Mouse (Mus musculus) liver, embryonic 13.5 days (tissue): Measurements from ENCODE around the gene Lgi4. TPM values are rescaled to one million over a fixed set of nuclear protein-coding genes. Genes with fewer than 3 reads are reported as not detected.

Experiments
- ATAC-seq: fragments of 200-750 bp; cut with Nextera tagmentation; 2 replicates; pipeline ENCODE4 v1.8.0; 2017; ENCODE audit warnings: low read depth, mild to moderate bottlenecking, moderate number of reproducible peaks, moderate library complexity
- DNase-seq: peaks from one replicate; pipeline ENCODE4 v3.0.0; 2022
- H3K27ac ChIP-seq: fragments of 300-500 bp; sonication (generic); 2 replicates; pipeline ENCODE4 v1.5.1; 2015; ENCODE audit warnings: moderate library complexity, mild to moderate bottlenecking, inconsistent platforms
- H3K27me3 ChIP-seq: fragments of 300-500 bp; sonication (generic); 2 replicates; pipeline ENCODE4 v1.6.1; 2015; ENCODE audit warnings: mild to moderate bottlenecking, inconsistent platforms
- H3K36me3 ChIP-seq: fragments of 300-500 bp; sonication (generic); 2 replicates; pipeline ENCODE4 v1.6.1; 2015; ENCODE audit warnings: mild to moderate bottlenecking, inconsistent platforms
- H3K4me1 ChIP-seq: fragments of 300-500 bp; sonication (generic); replicated peaks from 2 replicates; pipeline ENCODE4 v1.6.1; 2015; ENCODE audit warnings: inconsistent platforms
- H3K4me2 ChIP-seq: fragments of 300-500 bp; sonication (generic); 2 replicates; pipeline ENCODE4 v1.6.1; 2015; ENCODE audit warnings: inconsistent platforms, mild to moderate bottlenecking, moderate library complexity
- H3K4me3 ChIP-seq: fragments of 300-500 bp; sonication (generic); replicated peaks from 2 replicates; pipeline ENCODE4 v1.5.1; 2015; ENCODE audit warnings: mild to moderate bottlenecking, inconsistent platforms
- H3K9ac ChIP-seq: fragments of 300-500 bp; sonication (generic); 2 replicates; pipeline ENCODE4 v1.6.1; 2015; ENCODE audit warnings: mild to moderate bottlenecking, inconsistent platforms
- H3K9me3 ChIP-seq: fragments of 300-500 bp; sonication (generic); replicated peaks from 2 replicates; pipeline ENCODE4 v1.6.1; 2016; ENCODE audit warnings: inconsistent platforms
- WGBS: fragments of 180-500 bp; shearing (Covaris S2); methylation state at CpG from one replicate; pipeline ENCODE4 v1.1.7; 2015; ENCODE audit not compliant: insufficient replicate concordance; 5-methylcytosine and 5-hydroxymethylcytosine counted together
- polyA plus RNA-seq: library from polyadenylated mRNA; unstranded; fragments of >200 nt; fragmentation: Nextera tagmentation; extraction: Ambion mirVana; gene quantifications from 2 replicates; pipeline ENCODE4 v1.2.1, GENCODE M21; 2015

Lgi4 gene
- polyA plus RNA-seq, 1 experiment from 2014 or later: 0.13 TPM

GRCm38 (mm10) chr7:31052251-31052635, 6.9 kb upstream of the Lgi4 start:
- Histone ChIP-seq H3K27me3 (peaks cover 53% of the 10 kb centered on the region), H3K27ac (no peak overlapping the region), H3K36me3 (no peaks in the 10 kb centered on the region), H3K4me2 (peak overlapping the region; percentile 38), H3K4me1 (peaks cover 41% of the 10 kb centered on the region), H3K4me3 (no peak overlapping the region; the same call in none of the 2 replicates), H3K9ac (no peak overlapping the region), H3K9me3 (no peaks in the 10 kb centered on the region)
- WGBS: 4% methylated on average over 22 of the region's 22 CpGs
- ATAC-seq: no peak
- no peak for DNase-seq

GRCm38 (mm10) chr7:31052636-31053434, 6.3 kb upstream of the Lgi4 start:
- Histone ChIP-seq H3K36me3 (no peaks in the 10 kb centered on the region), H3K27me3 (peaks cover 51% of the 10 kb centered on the region), H3K4me1 (peaks cover 41% of the 10 kb centered on the region), H3K27ac (no peak overlapping the region), H3K9ac (no peak overlapping the region), H3K4me3 (peak overlapping the region; percentile 23; the same call in 1 of the 2 replicates), H3K4me2 (peak overlapping the region; percentile 38), H3K9me3 (no peaks in the 10 kb centered on the region)
- DNase-seq: no peak
- 0 out of 2 replicates have a peak, but pooled peaks have one; percentile 11 for ATAC-seq
- 2% methylated on average over 34 of the region's 34 CpGs for WGBS

- H3K27ac ChIP-seq: no peak overlapping the region
- H3K4me1 ChIP-seq: peaks cover 41% of the 10 kb centered on the region
- peaks cover 51% of the 10 kb centered on the region for H3K27me3 ChIP-seq
- DNase-seq (no peak), ATAC-seq (no peak)
- no peak overlapping the region for H3K9ac ChIP-seq
- 0 out of 2 replicates have a peak overlapping the region, but pooled peaks have one; percentile 25 for H3K4me2 ChIP-seq
- no peaks in the 10 kb centered on the region for H3K9me3 ChIP-seq
- no peak overlapping the region for H3K4me3 ChIP-seq
- H3K36me3 ChIP-seq: no peaks in the 10 kb centered on the region
- 43% methylated on average over 10 of the region's 10 CpGs for WGBS
Measured at GRCm38 (mm10) chr7:31053882-31054447, 5.2 kb upstream of the Lgi4 start.

- 53% methylated on average over 11 of the region's 11 CpGs for WGBS
- ATAC-seq (peak; percentile 5; the same call in 1 of the 2 replicates), DNase-seq (no peak)
- Histone ChIP-seq H3K27me3 (peaks cover 44% of the 10 kb centered on the region), H3K4me2 (peak overlapping the region; percentile 25), H3K9me3 (no peaks in the 10 kb centered on the region), H3K4me3 (0 out of 2 replicates have a peak overlapping the region, but pooled peaks have one; percentile 1), H3K27ac (peak overlapping the region; percentile 71), H3K4me1 (peaks cover 40% of the 10 kb centered on the region), H3K36me3 (no peaks in the 10 kb centered on the region), H3K9ac (peak overlapping the region; percentile 0; the same call in 1 of the 2 replicates)
Measured at GRCm38 (mm10) chr7:31054661-31055320, 4.4 kb upstream of the Lgi4 start.

DNA sequence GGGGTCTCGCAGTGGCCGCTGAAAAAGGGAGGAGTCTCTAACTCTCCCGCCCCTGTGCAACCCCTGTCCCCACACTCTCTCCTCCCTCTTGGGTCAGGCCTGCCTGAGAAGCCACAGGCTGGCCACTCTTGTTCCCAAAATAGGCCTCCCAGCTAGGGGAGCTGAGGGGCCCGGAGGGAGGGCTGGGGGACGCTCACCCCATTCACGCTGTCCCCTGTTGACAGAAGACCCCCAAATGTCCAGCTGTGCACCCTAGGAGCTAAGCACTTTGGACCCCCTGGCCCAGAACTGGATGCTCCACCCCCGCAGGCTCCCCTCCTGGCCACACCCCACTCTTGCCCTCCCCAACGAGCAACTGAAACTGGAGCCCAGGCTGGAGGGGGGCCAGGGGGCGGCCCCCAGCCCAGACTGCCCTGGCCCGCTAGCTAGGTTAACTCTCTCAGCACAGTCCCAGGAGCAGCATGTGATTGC, 3.8 kb upstream of the Lgi4 start:
- peak overlapping the region; percentile 71 for H3K27ac ChIP-seq

DNA sequence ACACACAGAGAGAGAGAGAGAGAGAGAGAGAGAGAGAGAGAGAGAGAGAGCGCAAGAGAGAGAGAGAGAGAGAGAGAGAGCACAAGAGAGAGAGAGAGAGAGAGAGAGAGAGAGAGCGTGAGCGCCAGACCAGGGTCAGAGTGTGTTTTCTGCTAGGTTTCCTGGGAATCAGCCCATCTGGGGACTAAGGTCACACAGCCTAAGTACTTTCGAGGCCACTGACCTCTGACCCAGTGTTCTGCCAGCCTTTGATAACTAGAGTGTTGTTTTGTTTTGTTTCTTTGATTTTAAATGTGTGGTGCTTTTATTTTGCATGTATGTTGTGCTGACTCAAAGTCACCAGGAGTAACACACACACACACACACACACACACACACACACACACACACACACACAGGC, 3.3 kb upstream of the Lgi4 start:
- no peaks in the 10 kb centered on the region for H3K36me3 ChIP-seq
- H3K9ac ChIP-seq: no peak overlapping the region
- no peak for DNase-seq
- 70% methylated on average over 3 of the region's 4 CpGs for WGBS
- H3K4me2 ChIP-seq: no peak overlapping the region
- H3K27ac ChIP-seq: peak overlapping the region; percentile 71
- no peaks in the 10 kb centered on the region for H3K9me3 ChIP-seq
- H3K4me1 ChIP-seq: peaks cover 36% of the 10 kb centered on the region
- peak; percentile 49 for ATAC-seq
- H3K27me3 ChIP-seq: peaks cover 33% of the 10 kb centered on the region
- H3K4me3 ChIP-seq: no peak overlapping the region

More for the DNA sequence above, 3.8 kb upstream of the Lgi4 start:
- ATAC-seq (peak; percentile 73), DNase-seq (peak; percentile 15)
- H3K36me3 ChIP-seq: no peaks in the 10 kb centered on the region
- peaks cover 36% of the 10 kb centered on the region for H3K4me1 ChIP-seq
- H3K9ac ChIP-seq: no peak overlapping the region
- peak overlapping the region; percentile 25 for H3K4me2 ChIP-seq
- H3K4me3 ChIP-seq: 0 out of 2 replicates have a peak overlapping the region, but pooled peaks have one; percentile 1
- no peaks in the 10 kb centered on the region for H3K9me3 ChIP-seq
- peaks cover 38% of the 10 kb centered on the region for H3K27me3 ChIP-seq
- 22% methylated on average over 9 of the region's 10 CpGs for WGBS

DNA sequence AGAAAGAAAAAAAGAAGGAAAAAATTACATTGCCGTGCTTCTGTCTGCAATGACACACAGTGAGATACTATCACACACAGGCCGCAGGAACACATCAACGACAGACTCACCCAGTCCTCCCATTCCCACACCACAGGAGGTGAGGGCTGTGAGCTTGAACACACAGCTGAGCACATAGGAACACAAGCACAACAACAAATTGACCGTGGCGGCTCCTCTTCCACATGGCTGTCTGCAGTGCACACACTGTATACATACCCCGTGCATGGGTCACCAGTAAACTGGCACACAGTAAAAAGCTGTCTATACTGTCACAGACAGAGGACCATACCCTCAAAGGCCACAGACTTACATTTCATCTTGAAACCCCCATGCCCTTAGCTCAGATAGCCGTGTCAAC, 2.7 kb upstream of the Lgi4 start:
- no peak overlapping the region for H3K9ac ChIP-seq
- H3K36me3 ChIP-seq: no peaks in the 10 kb centered on the region
- peak overlapping the region; percentile 71 for H3K27ac ChIP-seq
- H3K27me3 ChIP-seq: peaks cover 27% of the 10 kb centered on the region
- WGBS: 59% methylated on average over 7 of the region's 7 CpGs
- DNase-seq: no peak
- no peak for ATAC-seq
- H3K4me1 ChIP-seq: peaks cover 33% of the 10 kb centered on the region
- no peak overlapping the region for H3K4me3 ChIP-seq
- no peak overlapping the region for H3K4me2 ChIP-seq
- no peaks in the 10 kb centered on the region for H3K9me3 ChIP-seq

- H3K27me3 ChIP-seq: peaks cover 21% of the 10 kb centered on the region
- no peak within 1 kb of the TSS for H3K9ac ChIP-seq
- H3K4me1 ChIP-seq: peaks cover 28% of the 10 kb centered on the region
- H3K27ac ChIP-seq: peak within 1 kb of the TSS; percentile 71
- H3K4me2 ChIP-seq: no peak within 1 kb of the TSS
- 54% methylated on average over 2 of the region's 2 CpGs for WGBS
- H3K36me3 ChIP-seq: no peaks in the 10 kb centered on the region
- H3K4me3 ChIP-seq: no peak within 1 kb of the TSS
- no peaks in the 10 kb centered on the region for H3K9me3 ChIP-seq
- ATAC-seq (peak; percentile 22; the same call in 1 of the 2 replicates), DNase-seq (no peak)
Measured at GRCm38 (mm10) chr7:31057071-31057470, 2.1 kb upstream of the Lgi4 start, which contains the start of gene Fxyd1. Fxyd1 (minus strand) TSS chr7:31057199.

DNA sequence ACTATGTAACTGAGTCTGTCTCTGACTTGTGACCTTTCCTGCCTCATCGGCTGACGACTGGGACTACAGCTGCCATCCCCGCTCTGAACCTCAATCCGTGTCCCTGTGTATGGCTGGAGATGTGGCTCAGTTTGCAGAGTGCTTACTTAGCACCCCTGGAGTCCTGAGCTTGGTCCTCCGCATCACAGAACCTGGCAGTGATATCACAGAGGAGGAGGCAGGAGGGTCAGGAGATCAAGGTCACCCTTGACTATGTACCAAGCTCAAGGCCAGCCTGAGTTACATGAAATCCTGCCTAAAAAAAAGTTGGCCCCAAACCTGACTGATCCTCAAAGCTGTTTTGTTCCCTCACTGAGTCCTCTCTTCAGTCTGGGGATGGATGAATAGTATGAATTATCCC, 1.4 kb upstream of the Lgi4 start:
- Histone ChIP-seq H3K9me3 (no peaks in the 10 kb centered on the region), H3K27me3 (peaks cover 14% of the 10 kb centered on the region), H3K36me3 (no peaks in the 10 kb centered on the region), H3K4me3 (no peak overlapping the region), H3K9ac (no peak overlapping the region), H3K27ac (no peak overlapping the region), H3K4me2 (no peak overlapping the region), H3K4me1 (peaks cover 22% of the 10 kb centered on the region)
- 61% methylated on average over 5 of the region's 5 CpGs for WGBS
- ATAC-seq (no peak), DNase-seq (no peak)

- Histone ChIP-seq H3K4me3 (no peak overlapping the region), H3K4me2 (no peak overlapping the region), H3K27ac (no peak overlapping the region), H3K27me3 (peaks cover 9% of the 10 kb centered on the region), H3K4me1 (peaks cover 17% of the 10 kb centered on the region), H3K36me3 (no peaks in the 10 kb centered on the region), H3K9me3 (no peaks in the 10 kb centered on the region), H3K9ac (no peak overlapping the region)
- no peak for DNase-seq
- ATAC-seq: no peak
- WGBS: 68% methylated on average over 6 of the region's 6 CpGs
Measured at GRCm38 (mm10) chr7:31058211-31058610, 931 bp upstream of the Lgi4 start.
